Mouse (Mus musculus): Measurements from ENCODE around the gene Atp2b4.

GRCm38 (mm10) chr1:133761278-133761677 is 39.6 kb downstream of the Atp2b4 start:
- TF ChIP-seq SIN3A (IDR thresholded peaks at IDR 0.05; ENCODE audit: low read length) (no peak), ZC3H11A (IDR thresholded peaks at IDR 0.05; ENCODE audit: low read depth, low read length) (no peak), NELFE (IDR thresholded peaks at IDR 0.05; ENCODE audit: low read depth, low read length) (no peak), ZNF384 (IDR thresholded peaks at IDR 0.05; ENCODE audit: low read depth, low read length) (no peak), MAX (IDR thresholded peaks at IDR 0.05; ENCODE audit: low read length) (no peak), CTCF (IDR thresholded peaks at IDR 0.05 in 2 of 3, conservative IDR thresholded peaks at IDR 0.05 in 1 of 3; ENCODE audit: control insufficient read depth in 1 of 3, insufficient read depth in 1 of 3, low read depth in 2 of 3, low read length in 3 of 3, poor library complexity in 1 of 3, severe bottlenecking in 1 of 3) (no peak), RAD21 (IDR thresholded peaks at IDR 0.05; ENCODE audit: low read depth, low read length) (no peak), MAFK (IDR thresholded peaks at IDR 0.05; ENCODE audit: borderline replicate concordance, low read depth, low read length) (no peak), HCFC1 (IDR thresholded peaks at IDR 0.05; ENCODE audit: low read depth, low read length) (no peak), CHD2 (IDR thresholded peaks at IDR 0.05; ENCODE audit: low read length) (no peak), MYC (IDR thresholded peaks at IDR 0.05; ENCODE audit: low read depth, low read length) (no peak)

Data from MEL (cell line).